Mouse (Mus musculus): ENCODE results near the gene Samd14. TPM values are rescaled to one million over a fixed set of nuclear protein-coding genes. Genes with fewer than 3 reads are reported as not detected.
"Not testable (repeated sequence)": the region's sequence is repeated elsewhere in the genome, so short reads cannot be mapped to it uniquely, and the experiment has no call there.

The Samd14 gene
- total RNA-seq (2021) = 1 to 10 TPM; 1.7 to 2.2 TPM
- long read RNA-seq, experiment 1 = 0 reads
- long read RNA-seq, experiment 2, partial matches to known transcripts = 0 of 3 reads
- long read RNA-seq, experiment 2, other reads (novel, unspliced or antisense) = 1 of 3 reads

- peak; percentile 70 for DNase-seq
- intact Hi-C loops (cut with DNase I; ENCODE audit: low total_unique reads) = no loop called here
Measured at GRCm38 (mm10) chr11:95009629-95010014, at the start of gene Samd14. Samd14 (plus strand) TSS chr11:95009879.

GRCm38 (mm10) chr11:94962534-94963101 is 47.1 kb upstream of the Samd14 start:
- intact Hi-C loops (cut with DNase I; ENCODE audit: low total_unique reads) = no loop called here
- no peak for DNase-seq

GRCm38 (mm10) chr11:94967419-94967818 is 42.3 kb upstream of the Samd14 start, which contains the start of gene Hils1:
Hils1 (plus strand) TSS chr11:94967593.
- no peak for DNase-seq
- intact Hi-C loops (cut with DNase I; ENCODE audit: low total_unique reads) = no loop called here

- no peak for DNase-seq
- intact Hi-C loops (cut with DNase I; ENCODE audit: low total_unique reads) = no loop called here
Measured at GRCm38 (mm10) chr11:94968187-94968586, 41.5 kb upstream of the Samd14 start.

GRCm38 (mm10) chr11:94969709-94970108 is 40.0 kb upstream of the Samd14 start:
- intact Hi-C loops (cut with DNase I; ENCODE audit: low total_unique reads) = loop anchor here (5.0 kb wide), 1 partner anchor 32 kb away; the partner anchor contains the start of gene Col1a1
- DNase-seq = not testable (repeated sequence)

- intact Hi-C loops (cut with DNase I; ENCODE audit: low total_unique reads) = loop anchor here (5.0 kb wide), 1 partner anchor 33 kb away; the partner anchor contains the start of gene Col1a1
- no peak for DNase-seq
Measured at GRCm38 (mm10) chr11:94970210-94970943, 39.3 kb upstream of the Samd14 start.

GRCm38 (mm10) chr11:94971895-94972615 is 37.6 kb upstream of the Samd14 start:
- DNase-seq = no peak
- intact Hi-C loops (cut with DNase I; ENCODE audit: low total_unique reads) = loop anchor here (5.0 kb wide), 1 partner anchor 35 kb away; the partner anchor contains the start of gene Col1a1

- DNase-seq = no peak
- intact Hi-C loops (cut with DNase I; ENCODE audit: low total_unique reads) = loop anchor here (5.0 kb wide), 1 partner anchor 36 kb away; the partner anchor contains the start of gene Col1a1
Measured at GRCm38 (mm10) chr11:94972887-94973286, 36.8 kb upstream of the Samd14 start.

GRCm38 (mm10) chr11:94973313-94973712 is 36.4 kb upstream of the Samd14 start:
- intact Hi-C loops (cut with DNase I; ENCODE audit: low total_unique reads) = loop anchor here (5.0 kb wide), 1 partner anchor 36 kb away; the partner anchor contains the start of gene Col1a1
- DNase-seq = peak; percentile 78

GRCm38 (mm10) chr11:94974951-94975350 is 34.7 kb upstream of the Samd14 start:
- no peak for DNase-seq
- intact Hi-C loops (cut with DNase I; ENCODE audit: low total_unique reads) = loop anchor here (5.0 kb wide), 1 partner anchor 38 kb away; the partner anchor contains the start of gene Col1a1

GRCm38 (mm10) chr11:94976199-94976598 is 33.5 kb upstream of the Samd14 start, which contains the start of gene Sgca:
Sgca (minus strand) TSS chr11:94976327.
- intact Hi-C loops (cut with DNase I; ENCODE audit: low total_unique reads) = no loop called here
- no peak for DNase-seq

- DNase-seq = no peak
- intact Hi-C loops (cut with DNase I; ENCODE audit: low total_unique reads) = no loop called here
Measured at GRCm38 (mm10) chr11:94978178-94978915, 31.3 kb upstream of the Samd14 start.

GRCm38 (mm10) chr11:94978947-94979346 is 30.7 kb upstream of the Samd14 start:
- intact Hi-C loops (cut with DNase I; ENCODE audit: low total_unique reads) = no loop called here
- peak; percentile 97 for DNase-seq

- DNase-seq = no peak
- intact Hi-C loops (cut with DNase I; ENCODE audit: low total_unique reads) = no loop called here
Measured at GRCm38 (mm10) chr11:94979462-94980179, 30.1 kb upstream of the Samd14 start.

GRCm38 (mm10) chr11:94985140-94985539 is 24.5 kb upstream of the Samd14 start:
- no peak for DNase-seq
- intact Hi-C loops (cut with DNase I; ENCODE audit: low total_unique reads) = no loop called here

- intact Hi-C loops (cut with DNase I; ENCODE audit: low total_unique reads) = no loop called here
- DNase-seq = peak; percentile 6
Measured at GRCm38 (mm10) chr11:94985822-94986221, 23.9 kb upstream of the Samd14 start.

- intact Hi-C loops (cut with DNase I; ENCODE audit: low total_unique reads) = no loop called here
Measured at GRCm38 (mm10) chr11:94986435-94986834, 23.2 kb upstream of the Samd14 start.

GRCm38 (mm10) chr11:94987341-94987740 is 22.3 kb upstream of the Samd14 start:
- intact Hi-C loops (cut with DNase I; ENCODE audit: low total_unique reads) = no loop called here
- DNase-seq = no peak

More at GRCm38 (mm10) chr11:94986435-94986834, 23.2 kb upstream of the Samd14 start:
- DNase-seq = no peak

Data from gastrocnemius, postnatal 14 days (tissue).